Mouse (Mus musculus): ENCODE data around the gene Ube2h. TPM values are rescaled to one million over a fixed set of nuclear protein-coding genes. Genes with fewer than 3 reads are reported as not detected.
A peak's percentile ranks its signal among the peaks of the same experiment; 100 is the strongest.
"Not testable (repeated sequence)": the region's sequence is repeated elsewhere in the genome, so short reads cannot be mapped to it uniquely, and the experiment has no call there.

Ube2h gene
- total RNA-seq, 2 experiments from 2014 or later, result 90.2 to 95.1 TPM

- intact Hi-C loops (cut with DNase I), result no loop called here
- peak; percentile 64 to 67 for DNase-seq (ENCODE audit: low spot score in 2 of 2)
Measured at GRCm38 (mm10) chr6:30210788-30211187, 93.6 kb downstream of the Ube2h start.

DNA sequence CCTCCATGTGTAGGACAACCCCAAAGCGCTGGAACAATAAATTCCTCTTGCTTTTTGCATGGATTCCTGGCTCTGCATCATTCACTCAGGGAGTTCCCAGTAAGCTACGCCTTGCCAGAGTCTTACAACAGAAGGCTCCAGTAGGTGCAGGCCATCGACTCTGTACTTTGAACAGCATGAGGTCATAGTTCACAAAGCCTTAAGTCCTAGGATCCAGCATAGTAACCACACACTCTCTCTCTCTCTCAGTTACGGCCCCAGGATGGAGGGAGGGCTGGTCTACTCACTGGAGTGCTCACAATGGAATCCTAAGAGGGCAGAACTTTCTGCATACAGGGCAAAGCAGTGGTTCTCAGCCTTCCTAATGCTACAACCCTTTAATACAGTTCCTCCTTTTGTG lies 95.5 kb downstream of the Ube2h start:
- DNase-seq (ENCODE audit: low spot score in 2 of 2), result no peak
- intact Hi-C loops (cut with DNase I), result loop anchor here (5.0 to 10.0 kb wide), 3 partner anchors 117 to 354 kb away; no protein-coding TSS in a partner anchor

DNA sequence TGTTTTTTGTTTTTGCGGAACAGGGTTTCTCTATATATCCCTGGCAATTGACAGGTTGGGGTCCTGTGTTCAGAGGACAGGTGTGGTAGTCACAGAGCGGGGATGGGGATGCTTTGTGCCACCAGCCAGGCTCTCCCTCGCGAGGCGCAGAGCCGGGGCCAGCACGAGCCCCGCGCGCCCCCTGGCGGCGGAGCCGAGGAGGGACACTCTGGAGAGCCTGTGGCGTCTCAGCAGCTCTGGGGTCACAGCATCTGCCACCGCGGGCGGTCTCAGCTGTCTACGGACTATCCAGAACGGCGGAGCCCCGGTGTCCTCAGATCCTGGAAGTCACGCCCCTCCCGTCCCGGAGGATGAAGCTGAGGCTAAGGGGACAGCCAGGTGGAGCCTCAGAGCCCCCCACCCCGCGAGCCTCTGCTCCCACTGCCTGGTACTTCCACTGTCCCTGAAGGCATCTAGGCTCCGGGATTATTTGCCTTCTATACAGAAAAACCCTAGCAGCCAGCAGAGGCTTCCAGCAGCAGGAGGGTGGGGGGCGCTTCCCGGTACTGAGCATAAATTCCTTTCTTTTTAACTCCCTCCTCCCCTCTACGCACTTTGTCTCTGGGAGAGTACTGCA lies 98.6 kb downstream of the Ube2h start:
- intact Hi-C loops (cut with DNase I), result loop anchor here (5.0 to 10.0 kb wide), 3 partner anchors 113 to 351 kb away; no protein-coding TSS in a partner anchor
- DNase-seq (ENCODE audit: low spot score in 2 of 2), result peak; percentile 42 to 55

DNA sequence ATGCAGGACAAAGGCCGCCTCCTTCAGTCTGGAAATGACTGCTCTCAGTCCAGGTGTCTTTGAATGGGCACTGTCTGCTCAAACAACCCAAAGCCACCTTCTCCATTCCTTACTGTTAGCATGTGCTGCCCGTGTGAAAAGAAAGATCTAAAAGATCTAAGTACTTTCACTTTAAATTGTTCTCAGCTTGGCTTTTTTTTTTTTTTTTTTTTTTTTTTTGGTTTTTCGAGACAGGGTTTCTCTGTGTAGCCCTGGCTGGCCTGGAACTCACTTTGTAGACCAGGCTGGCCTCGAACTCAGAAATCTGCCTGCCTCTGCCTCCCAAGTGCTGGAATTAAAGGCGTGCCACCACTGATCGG lies 99.2 kb downstream of the Ube2h start:
- not testable (repeated sequence) for DNase-seq (ENCODE audit: low spot score in 2 of 2)
- intact Hi-C loops (cut with DNase I), result loop anchor here (5.0 to 10.0 kb wide), 3 partner anchors 113 to 350 kb away; no protein-coding TSS in a partner anchor

- DNase-seq (ENCODE audit: low spot score in 2 of 2), result no peak
- intact Hi-C loops (cut with DNase I), result loop anchor here (5.0 to 10.0 kb wide), 3 partner anchors 112 to 350 kb away; no protein-coding TSS in a partner anchor
Measured at GRCm38 (mm10) chr6:30204383-30205179, 99.8 kb downstream of the Ube2h start.

DNA sequence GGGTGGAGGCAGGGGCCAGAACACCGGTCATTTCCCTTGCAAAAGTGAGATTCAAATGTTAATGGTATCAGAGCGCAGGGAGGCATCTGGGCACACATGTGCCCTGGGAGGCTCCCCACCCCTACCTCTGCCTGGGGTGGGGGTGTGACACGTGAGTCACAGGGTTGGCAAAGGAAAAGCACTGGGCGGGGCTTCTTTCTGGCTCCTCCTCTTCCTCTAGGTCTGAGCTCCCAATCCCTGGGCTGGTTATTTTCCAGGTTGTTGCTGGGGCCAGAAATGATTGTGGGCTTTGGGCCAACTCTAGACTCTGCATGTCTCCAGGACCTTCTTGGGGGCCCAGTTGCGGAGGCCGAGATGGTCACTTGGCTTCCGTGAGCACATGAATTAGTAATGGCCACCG lies 108.2 kb downstream of the Ube2h start:
- intact Hi-C loops (cut with DNase I), result no loop called here
- DNase-seq (ENCODE audit: low spot score in 2 of 2), result no peak

DNA sequence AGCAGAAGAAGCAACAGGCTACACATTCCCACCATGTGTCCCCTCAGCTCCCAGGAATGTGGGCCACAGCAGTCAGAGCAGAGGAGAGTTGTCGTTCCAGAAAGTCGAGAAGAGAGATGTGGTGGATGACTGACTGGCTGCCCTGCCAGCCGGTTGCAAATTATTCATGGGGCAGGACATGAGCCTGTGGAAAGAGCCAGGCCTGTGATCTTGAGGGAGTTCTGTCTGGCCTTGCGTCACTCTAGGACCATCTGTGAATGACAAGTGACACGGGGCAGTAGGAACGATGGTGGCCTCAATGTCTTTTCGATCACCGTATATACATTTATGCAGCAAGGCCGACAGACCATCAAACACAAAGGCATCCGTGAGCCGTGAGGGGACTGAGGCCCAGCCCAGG lies 108.7 kb downstream of the Ube2h start:
- intact Hi-C loops (cut with DNase I), result no loop called here
- DNase-seq (ENCODE audit: low spot score in 2 of 2), result no peak

- intact Hi-C loops (cut with DNase I), result no loop called here
- no peak for DNase-seq (ENCODE audit: low spot score in 2 of 2)
Measured at GRCm38 (mm10) chr6:30183624-30184023, 120.7 kb downstream of the Ube2h start.

DNA sequence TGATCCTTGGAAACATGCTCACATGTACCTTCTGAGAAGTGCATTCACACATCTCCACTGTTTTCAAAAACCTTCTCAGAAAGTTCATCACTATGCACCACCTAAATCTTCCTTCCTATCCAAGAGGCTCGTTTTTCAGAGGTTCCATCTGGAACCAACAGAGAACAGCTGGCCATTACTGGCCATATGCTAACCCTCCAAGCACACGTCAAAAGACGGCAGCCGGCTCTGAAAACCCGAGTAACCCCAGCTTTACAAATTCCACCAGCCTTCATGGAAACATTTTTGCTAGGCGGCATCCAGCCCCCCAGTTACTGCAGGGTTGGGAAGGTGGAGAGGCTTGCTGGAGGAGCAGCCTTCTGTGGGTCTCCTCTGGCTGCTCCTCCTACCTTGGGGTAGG lies 122.3 kb downstream of the Ube2h start:
- intact Hi-C loops (cut with DNase I), result no loop called here
- DNase-seq (ENCODE audit: low spot score in 2 of 2), result no peak

DNA sequence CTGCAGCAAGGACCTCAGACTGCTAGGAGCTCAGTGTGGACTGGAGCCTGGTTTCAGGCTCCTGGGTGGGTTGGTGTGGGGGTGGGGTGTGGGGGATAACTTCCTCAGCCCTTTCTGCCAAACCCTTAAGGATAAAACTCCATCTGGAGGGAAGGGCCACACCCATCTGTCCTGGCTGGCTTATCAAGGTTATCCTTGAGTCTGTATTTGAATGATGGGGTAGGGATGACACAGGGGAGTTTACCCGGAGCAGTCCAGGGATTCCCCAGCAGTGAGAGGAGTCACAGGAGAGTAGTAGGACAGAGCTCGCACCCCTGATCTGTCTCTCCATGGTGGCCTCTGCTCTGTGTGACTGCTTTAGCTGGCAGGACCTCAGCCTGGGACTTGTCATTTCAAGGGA lies 124.0 kb downstream of the Ube2h start:
- intact Hi-C loops (cut with DNase I), result no loop called here
- no peak for DNase-seq (ENCODE audit: low spot score in 2 of 2)

GRCm38 (mm10) chr6:30179046-30179445 lies 125.3 kb downstream of the Ube2h start:
- intact Hi-C loops (cut with DNase I), result no loop called here
- DNase-seq (ENCODE audit: low spot score in 2 of 2), result no peak

DNA sequence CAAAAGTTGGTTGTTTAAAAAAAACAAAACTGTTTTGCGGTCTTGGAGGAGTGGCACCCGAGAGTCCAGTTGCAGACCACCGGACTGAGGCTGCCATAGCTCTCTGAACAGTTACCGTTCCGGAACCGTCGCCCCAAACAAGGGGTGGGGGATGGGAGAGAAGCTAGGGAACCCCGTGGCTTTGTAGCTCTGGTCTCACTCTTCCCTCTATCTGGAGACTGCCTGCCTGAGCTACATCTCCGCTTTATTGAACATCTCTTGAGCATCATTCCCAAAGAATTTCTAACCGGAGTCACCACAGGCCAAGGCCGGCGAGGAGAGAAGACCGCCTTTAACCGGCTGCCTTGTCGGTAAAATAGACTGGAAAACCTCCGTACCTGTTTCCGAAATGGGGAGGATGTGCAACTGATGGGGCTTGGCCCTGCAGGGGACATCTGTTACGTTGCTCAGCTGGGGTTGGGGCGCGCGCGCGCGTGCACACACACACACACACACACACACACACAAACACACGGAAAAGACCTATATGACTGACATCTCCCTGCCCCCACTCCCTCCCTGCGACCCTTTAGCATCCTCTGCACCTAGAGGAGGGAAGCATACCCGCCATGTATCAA lies 126.2 kb downstream of the Ube2h start:
- no peak for DNase-seq (ENCODE audit: low spot score in 2 of 2)
- intact Hi-C loops (cut with DNase I), result no loop called here

- DNase-seq (ENCODE audit: low spot score in 2 of 2), result no peak
- intact Hi-C loops (cut with DNase I), result no loop called here
Measured at GRCm38 (mm10) chr6:30177305-30177704, 127.0 kb downstream of the Ube2h start.

- no peak for DNase-seq (ENCODE audit: low spot score in 2 of 2)
- intact Hi-C loops (cut with DNase I), result no loop called here
Measured at GRCm38 (mm10) chr6:30176496-30176895, 127.8 kb downstream of the Ube2h start.

DNA sequence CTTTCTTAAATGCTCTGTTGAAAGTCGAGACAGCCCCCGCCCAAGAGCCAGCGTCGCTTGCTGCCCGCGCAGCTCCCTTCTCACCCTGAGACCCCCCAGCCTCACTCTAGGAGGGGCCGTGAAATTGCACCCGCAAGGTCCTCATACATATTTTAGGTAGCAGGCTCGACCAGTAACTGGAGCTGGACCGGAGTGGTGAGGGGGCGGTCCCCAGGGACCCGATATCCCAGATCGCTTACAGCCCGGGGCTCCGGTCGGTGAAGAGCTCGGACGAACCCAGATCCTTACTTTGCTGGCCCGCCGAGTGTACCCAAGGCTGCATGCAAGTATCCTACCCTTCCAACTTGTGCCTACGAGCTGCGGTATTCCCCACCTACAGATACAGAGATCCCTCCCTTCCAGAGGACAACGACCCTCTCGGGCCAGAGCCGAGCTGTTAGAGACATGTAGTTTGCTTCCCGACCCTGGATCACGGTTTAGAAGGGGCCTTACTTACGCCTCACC lies 128.4 kb downstream of the Ube2h start:
- intact Hi-C loops (cut with DNase I), result no loop called here

DNA sequence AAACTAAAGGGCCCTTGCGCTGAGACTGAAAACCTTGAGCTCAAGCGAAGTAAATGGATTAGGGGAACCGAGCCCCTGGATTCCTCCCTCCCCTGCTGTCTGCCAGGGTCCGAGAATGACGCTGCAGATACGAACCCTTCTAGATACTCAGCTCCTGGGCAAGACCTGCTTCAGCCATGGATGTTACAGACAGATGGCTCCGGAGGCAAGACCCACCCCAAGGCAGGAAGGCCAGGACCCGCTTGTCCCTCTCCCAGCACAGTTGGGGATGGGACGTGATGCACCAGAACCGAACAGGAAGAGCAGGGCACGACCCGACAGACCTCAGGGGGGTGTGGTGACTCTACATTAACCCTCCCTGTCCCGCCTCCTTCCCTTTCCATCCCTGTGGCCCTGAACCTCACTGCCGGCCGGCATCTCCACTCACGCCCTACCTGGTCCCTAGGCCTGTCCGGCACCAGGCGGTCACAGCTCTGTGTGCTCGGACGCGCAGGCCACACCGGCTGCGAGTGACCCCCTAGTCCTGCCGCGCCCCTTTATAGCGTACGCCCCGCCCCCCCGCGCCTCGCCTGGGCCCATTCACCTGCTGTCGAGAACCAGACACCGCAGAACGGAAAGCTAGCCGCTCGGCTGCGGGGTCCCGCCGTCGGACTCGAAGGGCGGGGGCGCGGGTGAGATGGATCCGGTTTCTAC lies 129.0 kb downstream of the Ube2h start:
- intact Hi-C loops (cut with DNase I), result no loop called here
- no peak for DNase-seq (ENCODE audit: low spot score in 2 of 2)

More for the DNA sequence above, 128.4 kb downstream of the Ube2h start:
- DNase-seq (ENCODE audit: low spot score in 2 of 2), result no peak

GRCm38 (mm10) chr6:30174461-30175224 lies 129.7 kb downstream of the Ube2h start:
- no peak for DNase-seq (ENCODE audit: low spot score in 2 of 2)
- intact Hi-C loops (cut with DNase I), result no loop called here

DNA sequence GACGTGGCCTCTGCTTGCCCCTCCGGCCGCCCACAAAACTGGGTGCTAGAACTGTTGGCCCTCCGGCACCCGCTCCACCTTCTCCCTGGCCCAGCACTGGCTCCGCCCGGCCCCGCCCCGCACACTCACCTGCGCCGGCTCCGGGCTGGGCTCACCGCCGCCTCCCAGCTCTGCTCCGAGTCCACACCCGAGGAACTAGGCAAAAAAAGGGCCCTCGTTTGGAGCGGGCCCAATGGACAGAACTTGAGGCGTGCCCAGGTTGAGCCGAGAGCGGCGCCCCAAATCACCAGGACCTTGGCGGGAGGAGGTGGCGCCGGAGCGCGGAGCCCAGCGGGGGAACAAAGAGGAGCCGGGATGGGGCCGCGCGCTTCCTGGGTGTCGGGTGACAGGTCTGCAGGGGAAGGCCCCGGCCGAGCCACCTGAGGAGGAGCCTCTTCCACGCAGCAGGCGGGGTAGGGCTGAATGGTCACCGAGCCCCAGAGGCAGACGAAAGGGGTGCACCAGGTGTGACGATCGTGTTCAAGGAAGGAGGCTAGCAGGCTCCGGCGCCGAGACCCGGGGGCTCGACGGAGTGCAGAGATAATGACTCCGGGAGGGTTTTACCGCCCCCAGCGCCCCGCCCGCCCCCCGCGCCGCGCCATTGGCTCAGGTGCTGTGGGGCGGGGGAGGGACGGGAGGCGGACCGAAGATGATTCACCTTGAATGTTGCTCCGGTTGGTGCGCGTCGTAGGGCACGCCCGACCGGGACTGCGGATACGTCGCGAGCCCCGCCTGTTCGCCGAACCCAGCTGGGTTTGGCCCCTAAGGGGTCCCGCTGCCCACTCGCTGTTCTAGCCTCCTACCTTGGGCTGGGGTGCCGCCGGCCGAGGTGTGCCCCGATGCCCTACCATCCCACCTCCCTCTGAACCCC lies 130.5 kb downstream of the Ube2h start:
- DNase-seq (ENCODE audit: low spot score in 2 of 2), result no peak
- intact Hi-C loops (cut with DNase I), result no loop called here
